Mouse (Mus musculus) left cerebral cortex, adult 2 months (tissue): Measurements from ENCODE around the gene Nxph3. TPM values are rescaled to one million over a fixed set of nuclear protein-coding genes. Genes with fewer than 3 reads are reported as not detected.

ENCODE experiments used
- DNase-seq, 2 experiments: peaks; one replicate each; pipeline ENCODE4 v3.0.0; 2021 to 2022; ENCODE audit warnings: low spot score in 2 of 2, mixed read lengths in 1 of 2; ENCODE audit errors: extremely low spot score in 1 of 2
- H3K27ac ChIP-seq: fragments of 200-600 bp; 2 replicates; pipeline ENCODE4 v1.8.1; 2022
- H3K4me3 ChIP-seq: fragments of 200-600 bp; 2 replicates; pipeline ENCODE4 v1.8.1; 2022
- CTCF ChIP-seq: fragments of 200-600 bp; IDR thresholded peaks from 2 replicates; pipeline ENCODE4 v1.8.1; 2022; ENCODE audit warnings: antibody characterized with exemption, mild to moderate bottlenecking, moderate library complexity
- intact Hi-C: fragments of 180-260 bp; cut with DNase I; formaldehyde crosslinking; loops from one replicate; pipeline ENCODE4 v1.15.1; 2025
- total RNA-seq, 2 experiments: library from RNA; stranded (reverse); gene quantifications; 2 replicates each; pipeline ENCODE4 v1.2.3; 2021

Nxph3 gene
- total RNA-seq, 2 experiments from 2014 or later = 19.8 to 26.5 TPM

GRCm38 (mm10) chr11:95479458-95479857, 34.9 kb downstream of the Nxph3 start:
- peak; percentile 34 for TF ChIP-seq CTCF
- H3K4me3 ChIP-seq = no peak overlapping the region
- DNase-seq = no peak
- H3K27ac ChIP-seq = no peak overlapping the region
- intact Hi-C loops = no loop called here

- TF ChIP-seq CTCF = no peak
- H3K27ac ChIP-seq = no peak overlapping the region
- intact Hi-C loops = loop anchor here (2.0 kb wide), 2 partner anchors 18 to 78 kb away; no protein-coding TSS in a partner anchor
- no peak overlapping the region for H3K4me3 ChIP-seq
- peak; percentile 68 to 73 for DNase-seq
These were observed 38.0 kb downstream of the Nxph3 start for GRCm38 (mm10) chr11:95476323-95476722.

GRCm38 (mm10) chr11:95473456-95473855, 40.9 kb downstream of the Nxph3 start:
- no peak for TF ChIP-seq CTCF
- H3K27ac ChIP-seq = no peak overlapping the region
- H3K4me3 ChIP-seq = no peak overlapping the region
- DNase-seq = no peak
- intact Hi-C loops = no loop called here

GRCm38 (mm10) chr11:95472942-95473341, 41.4 kb downstream of the Nxph3 start:
- intact Hi-C loops = no loop called here

GRCm38 (mm10) chr11:95467731-95468130, 46.6 kb downstream of the Nxph3 start:
- no peak for DNase-seq
- intact Hi-C loops = no loop called here
- no peak for TF ChIP-seq CTCF
- H3K27ac ChIP-seq = no peak overlapping the region
- H3K4me3 ChIP-seq = no peak overlapping the region

More at GRCm38 (mm10) chr11:95472942-95473341, 41.4 kb downstream of the Nxph3 start:
- H3K4me3 ChIP-seq = no peak overlapping the region
- no peak overlapping the region for H3K27ac ChIP-seq
- no peak for TF ChIP-seq CTCF
- DNase-seq = no peak

GRCm38 (mm10) chr11:95462168-95462567, 52.2 kb downstream of the Nxph3 start:
- no peak for TF ChIP-seq CTCF
- intact Hi-C loops = no loop called here
- H3K27ac ChIP-seq = no peak overlapping the region
- no peak overlapping the region for H3K4me3 ChIP-seq
- DNase-seq = no peak

- no peak for TF ChIP-seq CTCF
- no peak for DNase-seq
- no peak overlapping the region for H3K4me3 ChIP-seq
- no peak overlapping the region for H3K27ac ChIP-seq
- intact Hi-C loops = no loop called here
These were observed 53.5 kb downstream of the Nxph3 start for GRCm38 (mm10) chr11:95460872-95461271.

Other genes with a start within 250 kb of the Nxph3 start
- 10 to 100 TPM; 72.3 to 77.2 TPM for gene Kat7, start 204.3 kb downstream of the Nxph3 start, total RNA-seq
- 1 to 10 TPM; 3.0 to 3.6 TPM for gene Fam117a, start 177.6 kb downstream of the Nxph3 start, total RNA-seq
- 10 to 100 TPM; 55.8 to 61.9 TPM for gene Slc35b1, start 129.9 kb downstream of the Nxph3 start, total RNA-seq
- 100 to 1,000 TPM; 178 to 187 TPM for gene Spop, start 100.5 kb downstream of the Nxph3 start, total RNA-seq
- gene Ngfr, start 73.2 kb upstream of the Nxph3 start, total RNA-seq = 1 to 10 TPM in 1 of 2 experiments, under 1 TPM in 1; 0.93 to 1.3 TPM
- gene Phb, start 152.4 kb upstream of the Nxph3 start, total RNA-seq = 10 to 100 TPM; 70.0 to 74.0 TPM
- 10 to 100 TPM; 42.3 to 43.5 TPM for gene Zfp652, start 198.1 kb upstream of the Nxph3 start, total RNA-seq
- 1 to 10 TPM; 1.2 TPM for gene B130006D01Rik, start 209.0 kb upstream of the Nxph3 start, total RNA-seq